Mouse (Mus musculus): ENCODE results near the gene Mapkap1.

Gene Mapkap1

GRCm38 (mm10) chr2:34530042-34530441 lies 123.5 kb downstream of the Mapkap1 start:
- no peak for DNase-seq (ENCODE audit: low read depth, low spot score)

DNA sequence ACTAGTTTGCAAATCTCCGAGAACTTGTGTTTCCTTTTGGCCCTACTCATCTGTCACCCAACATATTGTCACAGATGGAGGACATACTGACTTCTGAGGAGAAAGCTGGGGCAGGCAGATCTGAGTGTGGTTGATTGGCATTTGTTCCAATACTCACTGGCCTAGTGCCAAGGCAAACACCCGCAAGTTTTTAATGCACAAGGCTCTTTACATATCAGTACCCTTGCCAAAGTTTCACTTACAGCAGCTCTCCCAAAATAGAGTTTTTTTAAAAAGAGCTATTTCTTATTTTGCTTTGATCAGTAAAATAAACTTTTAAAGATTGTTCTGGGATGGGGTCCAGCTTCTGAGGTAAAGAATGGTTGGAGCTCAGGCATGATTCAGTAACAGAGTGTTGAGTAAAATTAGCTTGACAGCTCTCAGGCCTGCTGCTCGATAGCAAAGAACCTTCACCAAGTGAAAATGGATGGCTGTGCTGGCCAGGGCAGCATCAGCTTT lies 125.3 kb downstream of the Mapkap1 start:
- peak; percentile 65 for DNase-seq (ENCODE audit: low read depth, low spot score)

GRCm38 (mm10) chr2:34532394-34532793 lies 125.8 kb downstream of the Mapkap1 start:
- DNase-seq (ENCODE audit: low read depth, low spot score) = no peak

DNA sequence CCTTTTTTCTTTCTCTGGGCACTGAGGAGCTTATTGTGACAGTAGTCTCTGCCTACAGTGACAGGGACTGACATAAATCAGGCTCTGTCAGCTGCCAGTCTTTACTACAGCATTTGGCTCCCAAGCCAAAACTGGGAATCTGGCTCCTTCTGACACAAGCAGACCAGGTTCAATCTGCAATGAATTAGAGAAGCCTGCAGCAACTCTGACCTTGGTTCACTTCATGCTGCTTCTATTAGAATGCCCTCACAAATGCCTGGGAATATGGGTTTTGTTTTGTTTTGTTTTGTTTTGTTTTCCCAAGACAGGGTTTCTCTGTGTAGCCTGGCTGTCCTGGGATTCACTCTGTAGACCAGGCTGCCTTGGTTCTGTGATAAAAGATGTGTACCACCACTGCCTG lies 126.7 kb downstream of the Mapkap1 start:
- no peak for DNase-seq (ENCODE audit: low read depth, low spot score)

DNA sequence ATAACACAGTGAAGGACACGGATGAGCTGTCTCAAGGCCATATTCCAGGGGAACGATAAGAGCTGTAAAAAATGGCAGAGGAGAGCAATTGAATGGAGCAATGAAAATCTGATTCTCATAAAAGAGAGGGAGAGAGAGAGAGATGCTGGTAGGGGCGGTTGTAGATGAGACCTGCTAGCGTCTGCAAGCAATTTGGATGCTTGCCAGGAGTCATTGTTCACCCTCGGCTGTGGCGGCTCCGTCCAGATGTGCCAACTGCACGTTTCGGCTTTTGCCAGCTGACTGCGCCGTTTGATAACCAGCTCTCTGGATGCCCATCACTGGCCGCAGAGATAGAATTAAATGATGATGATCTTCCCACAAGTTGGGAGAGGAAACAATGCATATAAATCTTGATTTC lies 128.4 kb downstream of the Mapkap1 start:
- no peak for DNase-seq (ENCODE audit: low read depth, low spot score)

GRCm38 (mm10) chr2:34537356-34537755 lies 130.8 kb downstream of the Mapkap1 start:
- no peak for DNase-seq (ENCODE audit: low read depth, low spot score)

DNA sequence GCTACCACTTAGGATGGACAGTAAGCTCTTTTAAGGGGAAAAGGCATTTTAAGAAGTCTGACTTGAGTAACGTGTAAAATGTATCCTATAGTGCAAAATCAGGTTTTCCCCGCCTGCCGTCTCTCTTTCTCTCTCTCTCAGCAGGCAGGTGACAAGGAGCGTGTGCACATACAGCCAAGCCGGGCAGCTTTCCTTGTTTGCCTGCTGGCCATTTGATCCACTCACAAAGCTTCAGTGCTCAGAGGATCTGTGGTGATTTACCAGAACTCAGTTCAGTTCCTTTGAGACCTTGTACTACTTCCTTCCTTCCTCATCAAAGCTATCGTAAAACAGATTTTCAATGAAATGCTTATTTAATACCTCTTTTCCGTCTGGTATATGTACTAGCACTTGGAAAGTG lies 137.0 kb downstream of the Mapkap1 start:
- no peak for DNase-seq (ENCODE audit: low read depth, low spot score)

DNA sequence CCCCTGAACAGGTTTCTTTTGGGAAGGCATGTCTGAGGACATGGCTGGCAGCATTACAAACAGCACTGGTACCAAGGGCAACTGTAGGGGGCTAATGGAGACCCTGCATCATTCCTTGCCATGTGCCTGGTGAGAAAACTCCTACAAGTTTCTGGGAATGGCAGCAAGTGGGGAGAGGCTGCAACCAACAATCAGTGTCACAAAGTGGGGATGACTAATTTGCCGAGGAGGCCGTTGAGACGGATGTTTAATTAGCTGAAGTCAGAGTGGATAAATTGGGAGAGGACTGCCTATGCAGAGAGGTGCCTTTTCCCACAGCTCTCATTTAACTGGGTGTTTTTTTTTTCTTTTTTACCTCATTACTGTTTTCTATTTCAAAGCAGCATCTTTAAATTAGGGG lies 137.4 kb downstream of the Mapkap1 start:
- no peak for DNase-seq (ENCODE audit: low read depth, low spot score)

- DNase-seq (ENCODE audit: low read depth, low spot score) = no peak
Measured at GRCm38 (mm10) chr2:34544646-34545395, 138.2 kb downstream of the Mapkap1 start.

DNA sequence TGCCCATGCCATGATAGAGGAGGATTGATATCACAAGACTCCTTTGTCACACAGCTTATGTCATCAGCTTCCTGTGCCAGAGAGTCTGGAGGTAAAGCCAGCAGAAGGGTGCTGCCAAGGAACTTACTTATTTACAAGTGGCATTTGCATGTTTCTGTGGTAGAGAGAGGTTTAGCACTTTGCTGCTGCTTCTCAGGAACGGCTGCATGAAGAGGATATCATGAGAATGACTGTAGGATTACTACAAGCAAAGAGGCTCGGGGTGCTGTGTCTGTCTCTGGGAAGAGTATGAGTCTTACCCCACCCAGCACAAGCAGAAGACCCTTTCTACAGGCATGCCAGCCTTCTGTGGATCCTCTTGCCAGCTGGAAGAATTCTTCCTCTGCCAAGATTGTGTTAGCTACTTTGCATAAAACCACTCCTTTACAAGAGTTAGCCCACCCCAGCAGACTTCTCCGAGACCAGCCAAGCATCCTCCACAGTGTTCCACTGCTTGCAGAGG lies 139.7 kb downstream of the Mapkap1 start:
- DNase-seq (ENCODE audit: low read depth, low spot score) = peak; percentile 71

GRCm38 (mm10) chr2:34547516-34547915 lies 140.9 kb downstream of the Mapkap1 start:
- DNase-seq (ENCODE audit: low read depth, low spot score) = no peak

GRCm38 (mm10) chr2:34548961-34549360 lies 142.4 kb downstream of the Mapkap1 start:
- no peak for DNase-seq (ENCODE audit: low read depth, low spot score)

DNA sequence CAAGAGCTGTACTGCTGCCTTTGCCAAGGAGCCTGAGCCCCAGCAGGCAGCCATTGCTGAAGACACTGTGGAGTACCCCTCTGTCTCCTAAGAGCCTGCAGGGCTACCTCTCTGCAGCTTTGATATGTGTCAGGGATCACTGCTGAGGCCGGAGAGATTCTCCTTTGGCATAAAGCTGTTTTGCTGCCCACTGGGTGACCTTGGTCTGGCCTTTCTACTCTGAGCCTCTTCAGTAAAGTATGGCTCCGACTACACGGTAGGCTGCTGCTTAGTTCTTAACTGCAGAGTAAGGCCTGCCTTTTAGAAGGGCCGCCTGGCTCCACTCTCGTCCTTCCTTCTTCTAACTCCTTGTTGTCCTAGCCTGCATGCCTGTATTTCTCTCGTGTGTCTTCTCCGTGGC lies 142.9 kb downstream of the Mapkap1 start:
- DNase-seq (ENCODE audit: low read depth, low spot score) = no peak

- no peak for DNase-seq (ENCODE audit: low read depth, low spot score)
Measured at GRCm38 (mm10) chr2:34552772-34553171, 146.2 kb downstream of the Mapkap1 start.

DNA sequence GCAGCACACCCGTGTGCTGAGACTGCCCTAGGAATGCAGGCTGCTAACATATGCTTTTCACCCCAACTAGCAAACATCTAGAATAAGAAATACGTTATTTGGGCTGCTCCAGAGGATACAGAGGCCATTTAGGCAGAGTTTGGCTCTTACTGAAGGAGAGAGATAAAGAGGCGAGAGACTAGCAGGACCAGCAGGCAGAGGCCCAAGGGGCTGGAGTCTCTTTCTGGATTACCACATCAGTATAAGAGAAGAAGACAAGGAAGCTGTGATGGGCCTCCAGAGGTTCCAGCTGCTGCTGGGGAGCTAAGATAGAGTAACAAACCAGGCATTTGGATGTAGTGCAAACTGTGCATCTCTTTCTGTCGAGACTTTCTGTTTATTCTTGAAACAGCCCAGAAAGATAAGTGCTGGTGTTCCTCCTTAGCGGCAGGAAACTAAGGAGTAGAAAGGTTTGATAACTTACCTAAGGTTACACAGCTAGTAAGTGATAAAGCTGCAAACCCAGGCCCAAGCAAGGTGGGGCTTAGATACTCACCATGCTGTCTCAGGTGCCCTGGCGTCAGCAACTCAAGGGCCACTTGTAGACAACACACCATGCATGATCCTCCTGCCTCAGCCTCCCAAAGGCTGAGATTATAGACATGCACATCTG lies 147.1 kb downstream of the Mapkap1 start:
- no peak for DNase-seq (ENCODE audit: low read depth, low spot score)

- no peak for DNase-seq (ENCODE audit: low read depth, low spot score)
Measured at GRCm38 (mm10) chr2:34560146-34560545, 153.6 kb downstream of the Mapkap1 start.

GRCm38 (mm10) chr2:34563089-34563694 lies 156.6 kb downstream of the Mapkap1 start:
- DNase-seq (ENCODE audit: low read depth, low spot score) = no peak

GRCm38 (mm10) chr2:34563865-34564264 lies 157.3 kb downstream of the Mapkap1 start:
- DNase-seq (ENCODE audit: low read depth, low spot score) = no peak

DNA sequence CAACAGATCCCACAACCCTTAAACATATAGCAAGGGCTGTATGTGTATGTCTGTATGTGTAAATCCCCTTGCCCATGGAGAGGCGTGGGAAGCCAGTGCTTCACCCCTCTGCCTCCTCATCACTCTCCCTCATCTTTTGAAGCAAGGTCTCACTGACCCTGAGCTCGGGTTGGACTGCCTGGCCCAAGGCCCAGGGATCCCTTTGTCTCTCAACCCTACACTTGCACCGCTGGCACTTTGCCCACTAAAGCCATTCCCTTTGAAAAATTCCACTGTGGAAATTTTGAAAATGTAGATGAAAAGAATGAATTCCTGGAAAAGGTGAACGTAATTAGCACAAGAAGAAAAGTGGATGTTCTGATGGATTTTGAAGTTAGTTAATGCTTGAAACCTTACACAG lies 159.6 kb downstream of the Mapkap1 start:
- DNase-seq (ENCODE audit: low read depth, low spot score) = no peak

DNA sequence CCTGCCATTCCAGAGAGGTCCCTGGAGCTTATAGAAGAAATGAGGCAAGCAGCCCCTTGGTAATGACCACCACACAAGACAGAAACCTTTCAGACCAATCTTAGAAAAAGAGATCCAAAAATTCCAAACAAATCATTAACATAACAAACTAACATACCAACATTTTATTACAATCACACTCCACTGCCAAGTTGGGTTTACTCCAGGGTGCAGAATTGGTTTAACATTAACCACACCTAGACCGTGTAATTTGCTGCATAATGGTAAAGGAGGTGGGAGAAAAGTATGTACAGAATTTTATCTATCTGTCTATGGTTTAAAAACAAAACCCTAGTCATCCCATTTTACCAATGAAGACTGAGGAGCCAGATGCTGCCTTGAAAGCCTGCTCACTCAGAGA lies 160.0 kb downstream of the Mapkap1 start:
- no peak for DNase-seq (ENCODE audit: low read depth, low spot score)

DNA sequence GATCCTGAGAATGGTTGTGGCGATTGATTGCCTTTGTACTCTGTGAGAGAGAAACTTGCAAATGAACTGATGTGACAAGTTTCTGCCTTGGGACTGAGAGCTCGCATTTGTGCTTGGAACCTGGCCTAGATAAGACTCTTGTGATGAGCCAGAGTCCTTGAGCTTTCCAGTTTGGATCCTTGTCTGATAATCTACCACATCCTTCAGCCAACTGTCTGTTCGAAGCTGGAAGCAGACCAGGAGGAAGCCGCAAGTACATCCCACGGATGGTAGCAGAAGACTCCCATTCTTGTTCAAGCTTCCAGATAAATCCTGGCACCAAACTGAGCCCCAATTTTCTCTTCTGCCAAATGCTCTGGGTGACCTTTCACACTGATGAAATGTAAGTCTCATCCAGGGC lies 162.6 kb downstream of the Mapkap1 start:
- DNase-seq (ENCODE audit: low read depth, low spot score) = peak; percentile 61

DNA sequence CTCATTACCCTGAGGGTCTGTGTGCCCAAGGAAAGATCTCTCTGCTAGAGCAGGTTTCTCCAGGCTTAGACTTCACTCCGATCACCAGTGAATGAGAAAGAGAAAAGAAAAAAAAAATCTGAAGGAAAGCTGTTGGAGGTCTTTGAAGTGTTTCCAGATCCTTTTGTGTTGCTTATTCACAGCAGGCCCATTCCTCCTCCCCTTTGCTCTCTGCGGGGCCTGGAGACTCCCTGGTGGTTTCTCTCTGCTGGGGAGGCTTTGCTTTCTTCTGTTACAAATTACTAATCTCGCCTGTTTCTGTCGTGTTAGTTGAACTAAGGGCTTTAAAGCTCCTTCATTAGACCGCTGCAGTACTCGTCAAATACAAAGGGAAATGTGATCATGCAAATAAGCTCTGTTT lies 163.8 kb downstream of the Mapkap1 start:
- DNase-seq (ENCODE audit: low read depth, low spot score) = no peak

DNA sequence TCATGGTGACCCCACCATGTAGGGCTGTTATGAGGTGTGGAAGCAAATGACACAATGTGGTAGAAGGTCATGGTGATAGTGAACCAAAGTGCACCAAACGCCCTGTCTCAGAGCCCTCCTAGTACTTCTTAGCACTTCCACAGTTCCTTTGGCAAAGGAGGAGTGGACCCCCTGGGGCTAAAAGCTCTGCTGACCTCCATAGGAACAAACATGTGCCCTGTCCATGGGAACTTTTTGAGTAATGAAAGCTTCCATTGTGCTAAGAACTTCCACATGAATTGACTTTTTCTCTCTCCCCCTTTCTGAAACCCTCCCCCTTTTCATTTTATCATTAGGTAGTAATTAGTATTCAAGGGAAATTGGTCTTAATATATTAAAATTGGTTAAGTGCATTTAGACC lies 164.5 kb downstream of the Mapkap1 start:
- no peak for DNase-seq (ENCODE audit: low read depth, low spot score)
